Mouse (Mus musculus): ENCODE data around the gene Dstn.

Gene Dstn

GRCm38 (mm10) chr2:143914760-143915599, at the start of gene Dstn:
Gene Dstn (plus strand): TSS chr2:143915320.
- DNase-seq (ENCODE audit: low read depth, low spot score) = peak; percentile 97

DNA sequence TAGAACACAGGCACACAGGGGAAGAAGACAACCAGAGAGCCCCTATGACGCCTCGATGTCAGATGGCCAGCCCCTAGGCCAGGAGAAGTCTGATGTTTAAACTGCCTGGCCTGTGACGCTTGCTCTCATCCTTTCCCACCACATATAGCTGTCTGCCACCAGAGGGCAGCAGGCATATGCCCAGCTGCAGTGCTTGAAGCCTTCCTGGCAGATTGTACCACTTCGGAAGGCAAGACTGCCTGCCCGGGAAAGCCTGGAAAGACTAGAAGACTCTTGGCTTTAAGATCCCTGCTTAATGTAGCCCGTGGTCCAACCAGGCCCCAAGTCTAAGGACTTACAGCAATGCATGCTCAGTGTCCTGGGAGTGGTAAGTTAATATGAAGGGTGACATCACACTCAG, 47.8 kb upstream of the Dstn start:
- peak; percentile 78 for DNase-seq (ENCODE audit: low read depth, low spot score)

- DNase-seq (ENCODE audit: low read depth, low spot score) = no peak
Observed at GRCm38 (mm10) chr2:143870936-143871688, 44.0 kb upstream of the Dstn start.

GRCm38 (mm10) chr2:143876026-143876425, 39.1 kb upstream of the Dstn start:
- DNase-seq (ENCODE audit: low read depth, low spot score) = no peak

DNA sequence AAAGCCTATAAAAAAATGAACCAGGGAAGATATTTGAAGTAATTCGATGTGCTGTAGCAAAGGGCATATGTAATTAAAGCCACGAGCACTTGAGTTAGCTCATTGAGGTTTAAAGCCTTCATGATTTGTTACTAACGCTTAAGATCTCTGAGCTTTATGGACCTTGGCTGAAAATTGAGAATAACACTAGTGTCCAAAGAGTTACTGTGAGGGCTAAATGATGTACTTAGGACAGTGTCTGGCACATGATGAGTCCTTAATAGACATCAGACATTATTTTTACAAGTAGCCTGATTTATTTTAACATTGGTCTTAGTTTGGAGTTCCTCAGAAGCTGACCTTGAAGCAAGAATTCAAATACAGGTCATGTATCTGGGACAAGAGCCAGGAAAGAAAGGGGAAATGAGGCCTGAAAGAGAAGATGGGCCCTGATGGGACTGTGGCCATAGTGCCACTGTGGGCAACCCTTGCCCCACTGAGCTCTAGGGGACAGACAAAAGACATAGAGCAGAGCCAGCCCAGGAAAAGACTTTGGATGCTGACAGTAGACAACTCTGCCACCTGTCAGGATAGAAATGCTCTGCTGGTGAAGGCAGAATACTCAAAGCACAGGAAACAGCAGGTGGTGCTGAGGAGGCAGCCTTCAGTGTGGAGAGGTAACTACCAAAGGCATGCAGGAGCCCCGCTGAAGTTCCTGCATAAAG, 38.0 kb upstream of the Dstn start:
- no peak for DNase-seq (ENCODE audit: low read depth, low spot score)

GRCm38 (mm10) chr2:143879311-143879710, 35.8 kb upstream of the Dstn start:
- no peak for DNase-seq (ENCODE audit: low read depth, low spot score)

DNA sequence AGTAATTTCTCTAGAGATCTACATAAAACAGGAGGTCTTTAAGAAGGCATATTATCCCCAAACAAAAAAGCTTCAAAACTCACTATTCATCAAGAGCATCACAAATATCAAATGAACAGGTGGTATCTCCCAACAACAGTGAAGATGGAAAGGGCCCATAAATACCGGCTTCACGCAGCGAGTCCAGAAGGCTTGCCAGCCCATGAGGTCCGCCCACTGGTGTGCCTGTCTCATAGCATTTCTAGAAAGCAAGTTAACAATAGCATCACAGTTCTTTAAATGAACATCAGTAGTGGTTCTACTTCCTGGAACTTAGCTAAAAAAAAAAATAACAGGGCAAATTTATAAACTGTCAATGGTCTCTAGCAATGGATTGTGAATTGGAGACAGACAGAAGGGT, 33.1 kb upstream of the Dstn start:
- DNase-seq (ENCODE audit: low read depth, low spot score) = no peak

GRCm38 (mm10) chr2:143882606-143883288, 32.4 kb upstream of the Dstn start:
- DNase-seq (ENCODE audit: low read depth, low spot score) = no peak

GRCm38 (mm10) chr2:143889131-143889859, 25.8 kb upstream of the Dstn start:
- no peak for DNase-seq (ENCODE audit: low read depth, low spot score)

DNA sequence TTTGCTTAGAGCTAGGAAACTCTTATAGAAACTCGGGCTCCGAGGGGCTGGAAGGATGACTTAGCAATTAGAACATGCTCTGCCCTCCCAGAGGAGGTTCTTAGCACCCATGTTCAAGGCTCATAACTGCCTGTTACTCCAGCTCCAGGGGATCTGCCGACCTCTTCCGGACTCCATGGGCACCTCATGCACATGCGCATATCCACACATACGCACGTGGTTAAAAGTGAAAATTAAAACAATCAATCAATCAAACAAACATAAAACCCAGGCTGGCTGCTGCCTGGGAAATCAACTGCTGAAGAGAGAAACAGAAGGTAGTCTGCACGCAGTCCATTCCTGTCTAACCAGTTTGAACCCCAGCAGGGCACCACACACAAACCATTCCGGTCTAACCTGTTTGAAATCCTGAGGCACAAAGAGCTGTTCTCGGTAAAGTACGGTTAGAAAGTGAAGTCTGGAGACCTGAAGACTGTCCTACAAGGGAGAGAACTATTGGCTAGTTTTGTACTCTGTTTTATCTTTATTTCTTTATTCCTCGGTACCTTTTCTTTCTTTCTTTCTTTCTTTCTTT, 25.2 kb upstream of the Dstn start:
- no peak for DNase-seq (ENCODE audit: low read depth, low spot score)

DNA sequence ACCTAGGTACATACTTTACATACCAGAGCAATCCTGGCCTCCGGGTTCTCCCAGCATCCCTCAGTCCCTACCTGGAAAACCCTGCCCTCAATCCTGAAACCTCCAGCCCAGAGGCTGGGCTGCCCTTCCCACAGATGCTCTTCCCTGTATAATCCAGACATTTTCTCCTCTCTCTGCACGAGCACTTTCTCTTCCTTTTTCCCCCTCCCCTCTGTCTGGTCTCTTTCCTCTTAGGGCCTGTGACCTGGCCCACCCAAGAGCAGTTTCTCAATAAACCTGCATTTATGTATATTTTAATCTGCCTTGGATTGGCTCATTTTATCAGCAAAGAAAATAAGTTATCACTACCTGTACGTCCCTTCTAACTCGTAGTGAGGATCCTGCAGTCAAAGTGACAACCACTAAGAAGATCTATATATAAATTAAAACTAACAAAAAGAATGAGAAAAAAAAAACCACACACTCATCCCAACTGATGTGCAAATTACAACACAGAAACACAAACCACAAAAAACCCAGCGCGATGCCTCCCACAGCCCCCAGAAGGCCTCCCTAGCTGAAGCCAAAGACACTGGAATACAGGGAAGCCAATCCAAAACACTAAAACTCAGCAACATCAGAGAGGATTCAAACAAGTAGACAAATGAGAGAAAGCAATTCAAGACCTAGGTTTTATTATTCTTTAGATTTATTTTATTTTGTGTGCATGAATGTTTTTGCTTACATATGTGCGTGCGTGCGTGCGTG, 23.6 kb upstream of the Dstn start:
- no peak for DNase-seq (ENCODE audit: low read depth, low spot score)

- DNase-seq (ENCODE audit: low read depth, low spot score) = no peak
Observed at GRCm38 (mm10) chr2:143899470-143900220, 15.5 kb upstream of the Dstn start.

DNA sequence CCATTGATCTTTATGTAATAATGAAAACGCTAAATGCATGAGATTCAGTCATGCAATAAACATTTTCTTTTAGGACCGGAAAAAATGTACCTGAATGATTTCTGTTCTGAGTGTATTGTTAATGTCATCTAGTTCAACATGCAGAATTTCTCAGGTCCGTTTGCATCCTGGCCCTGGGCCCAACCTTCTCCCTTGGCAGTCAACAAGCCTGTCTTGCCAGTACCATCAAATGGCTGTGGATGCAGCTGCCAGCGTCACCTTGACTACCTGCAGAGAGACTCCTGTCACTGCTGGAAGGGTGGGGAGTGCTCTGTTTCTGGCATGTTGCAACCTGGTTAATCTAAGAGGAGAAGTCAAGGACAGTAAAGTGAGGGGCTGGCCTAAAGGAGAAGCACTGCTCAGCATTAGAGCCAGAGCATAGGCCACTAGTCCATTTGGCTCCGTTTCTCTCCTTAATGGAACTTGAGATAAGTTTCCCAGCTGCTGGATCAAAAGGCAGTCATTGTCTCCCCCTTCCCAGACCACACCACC, 14.2 kb upstream of the Dstn start:
- no peak for DNase-seq (ENCODE audit: low read depth, low spot score)

GRCm38 (mm10) chr2:143903376-143904045, 11.6 kb upstream of the Dstn start:
- DNase-seq (ENCODE audit: low read depth, low spot score) = no peak

GRCm38 (mm10) chr2:143904896-143905295, 10.2 kb upstream of the Dstn start:
- DNase-seq (ENCODE audit: low read depth, low spot score) = no peak

DNA sequence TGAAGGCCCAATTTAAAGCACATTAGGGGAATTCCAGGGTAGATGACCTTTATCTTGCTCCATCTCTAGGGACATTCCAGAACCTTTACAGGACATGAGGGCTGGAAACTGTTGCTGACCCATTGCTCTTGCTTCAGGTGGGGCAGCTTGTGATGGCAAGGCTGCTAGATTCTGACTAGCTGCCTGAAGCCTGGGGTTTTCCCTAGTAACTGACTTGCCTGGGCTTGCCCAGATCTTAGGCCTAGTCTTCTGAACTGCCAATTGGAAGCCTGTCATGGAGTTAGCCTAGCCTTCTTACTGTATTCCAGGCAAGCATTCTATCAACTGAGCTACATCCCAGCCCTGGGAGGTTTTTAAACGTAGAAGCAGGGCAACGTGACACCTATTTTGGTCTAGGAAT, 5.9 kb upstream of the Dstn start:
- DNase-seq (ENCODE audit: low read depth, low spot score) = no peak

DNA sequence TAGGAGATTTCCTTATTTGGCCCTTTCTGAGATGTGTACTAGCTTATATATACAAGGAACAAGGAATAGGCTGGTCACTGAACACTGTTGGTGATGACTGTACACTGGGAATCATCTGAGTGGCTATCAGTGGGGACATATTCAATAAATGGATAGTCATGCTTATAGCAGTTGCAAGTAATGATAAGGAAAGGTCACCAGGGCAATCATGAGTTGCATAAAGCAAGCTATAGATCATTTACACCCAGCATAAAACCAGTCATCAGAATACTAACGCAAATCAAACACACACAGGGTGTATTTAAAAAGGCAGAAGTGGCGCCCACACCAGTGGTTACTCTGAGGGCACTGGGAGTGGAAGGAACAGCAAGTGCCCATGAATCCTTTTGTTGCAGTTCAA, 2.9 kb upstream of the Dstn start:
- no peak for DNase-seq (ENCODE audit: low read depth, low spot score)

DNA sequence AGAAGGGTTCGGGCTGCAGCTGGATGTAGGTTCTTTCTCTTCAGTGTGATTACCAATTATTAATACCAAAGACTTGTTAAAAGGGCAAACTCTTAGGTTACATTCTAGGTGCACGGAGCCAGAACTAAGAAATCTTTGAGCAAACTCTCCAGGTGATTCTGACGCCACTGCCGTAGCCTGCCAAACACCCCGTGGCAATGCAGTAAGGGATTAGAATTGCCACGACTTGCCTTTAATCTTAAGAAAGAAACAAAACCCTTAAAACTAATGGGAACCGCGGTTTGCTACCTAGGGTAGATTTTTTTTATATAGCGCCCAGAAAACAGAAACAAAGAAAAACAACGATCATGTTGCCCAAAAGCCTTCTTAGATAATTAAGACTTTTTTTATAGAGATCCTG, 899 bp upstream of the Dstn start:
- DNase-seq (ENCODE audit: low read depth, low spot score) = peak; percentile 20

Measured in CD4-positive, CD25-positive, alpha-beta regulatory T cell, adult 2 months (primary cell).